Mouse (Mus musculus): Measurements from ENCODE around the gene Tagln2. TPM values are rescaled to one million over a fixed set of nuclear protein-coding genes. Genes with fewer than 3 reads are reported as not detected.

Tagln2 gene
- polyA plus RNA-seq, 1 experiment: 18.0 TPM

DNA sequence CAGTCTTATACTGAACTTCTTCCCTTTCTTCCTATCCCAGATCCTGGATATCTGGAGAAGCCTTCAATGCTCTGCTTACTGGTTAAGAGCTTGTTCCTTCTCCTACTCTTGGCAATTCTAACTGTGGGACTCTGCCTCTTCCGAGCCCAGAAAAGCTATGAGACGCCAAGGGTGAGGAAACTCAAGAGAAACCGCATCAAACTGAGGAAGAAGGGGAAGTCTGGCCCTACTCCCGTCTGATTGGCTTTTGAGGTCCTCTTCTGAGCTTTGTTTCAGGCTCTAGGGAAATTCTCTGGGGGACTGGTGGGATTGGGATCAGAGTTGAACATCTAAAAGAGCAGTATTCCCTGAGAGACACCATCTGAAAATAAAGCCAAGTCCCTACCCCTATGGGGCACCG is 21.8 kb upstream of the Tagln2 start:
- no peak overlapping the region for H3K4me3 ChIP-seq (ENCODE audit: insufficient read depth, low read length)
- TF ChIP-seq CTCF (IDR thresholded peaks at IDR 0.05; ENCODE audit: extremely low read depth, insufficient read depth, low read length) (no peak), POLR2A (IDR thresholded peaks at IDR 0.05; ENCODE audit: extremely low read depth, insufficient read depth, low read length) (no peak)
- no peak overlapping the region for H3K27ac ChIP-seq (ENCODE audit: insufficient read depth, low read length)
- no peaks in the 10 kb centered on the region; the same call in 1 of the 2 replicates for H3K4me1 ChIP-seq (ENCODE audit: control insufficient read depth, insufficient read depth, low read length)

GRCm38 (mm10) chr1:172480376-172480775 is 19.5 kb upstream of the Tagln2 start:
- Histone ChIP-seq H3K4me3 (ENCODE audit: insufficient read depth, low read length) (no peak overlapping the region), H3K27ac (ENCODE audit: insufficient read depth, low read length) (no peak overlapping the region), H3K4me1 (ENCODE audit: control insufficient read depth, insufficient read depth, low read length) (no peaks in the 10 kb centered on the region)
- no peak for TF ChIP-seq POLR2A (IDR thresholded peaks at IDR 0.05; ENCODE audit: extremely low read depth, insufficient read depth, low read length)
- TF ChIP-seq CTCF (IDR thresholded peaks at IDR 0.05; ENCODE audit: extremely low read depth, insufficient read depth, low read length): no peak

GRCm38 (mm10) chr1:172481111-172481510 is 18.7 kb upstream of the Tagln2 start:
- H3K4me1 ChIP-seq (ENCODE audit: control insufficient read depth, insufficient read depth, low read length): no peaks in the 10 kb centered on the region
- no peak overlapping the region for H3K27ac ChIP-seq (ENCODE audit: insufficient read depth, low read length)
- no peak for TF ChIP-seq CTCF (IDR thresholded peaks at IDR 0.05; ENCODE audit: extremely low read depth, insufficient read depth, low read length)
- no peak for TF ChIP-seq POLR2A (IDR thresholded peaks at IDR 0.05; ENCODE audit: extremely low read depth, insufficient read depth, low read length)
- no peak overlapping the region for H3K4me3 ChIP-seq (ENCODE audit: insufficient read depth, low read length)

DNA sequence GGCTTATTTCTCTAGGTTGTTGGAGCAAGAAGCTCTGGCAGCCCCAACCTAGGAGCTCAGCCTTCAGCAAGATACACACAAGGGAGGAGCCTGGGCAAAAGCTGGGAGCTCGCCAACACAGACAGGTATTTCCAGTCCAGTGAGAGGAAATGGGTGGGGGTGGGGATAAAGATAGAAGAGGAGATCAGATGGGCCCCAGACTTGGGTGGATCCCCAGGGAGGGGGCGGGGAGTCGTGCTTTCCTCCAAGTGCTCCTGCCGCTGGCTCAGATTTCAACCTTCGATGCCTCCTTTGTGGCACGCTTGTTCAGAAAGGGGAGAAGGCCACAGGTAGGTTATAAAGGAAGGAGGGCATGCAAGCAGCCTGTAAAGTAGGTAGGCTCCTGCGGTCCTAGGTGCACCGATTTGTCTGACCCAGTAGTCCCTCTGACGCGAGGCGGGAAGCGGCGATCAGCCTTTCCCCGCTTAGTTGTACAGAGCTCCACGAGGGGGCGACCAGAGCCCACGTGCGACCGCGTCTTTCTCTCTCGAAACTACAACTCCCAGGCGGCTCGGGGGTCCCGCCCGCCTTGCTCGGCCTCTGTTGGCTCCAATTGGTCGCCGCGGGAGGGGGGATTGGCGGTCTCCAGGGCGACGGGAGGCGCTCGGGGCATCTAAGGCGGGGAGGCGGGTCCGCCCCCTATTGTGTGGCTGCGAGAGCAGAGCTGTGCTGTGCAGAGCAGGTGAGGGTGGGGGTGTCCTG is 18.1 kb upstream of the Tagln2 start, which contains the start of gene Igsf9:
Gene Igsf9 (plus strand): TSS at position 249 of the 741 bp plus-strand sequence.
- Histone ChIP-seq H3K4me3 (ENCODE audit: insufficient read depth, low read length) (peak within 1 kb of the TSS; percentile 37), H3K27ac (ENCODE audit: insufficient read depth, low read length) (no peak within 1 kb of the TSS), H3K4me1 (ENCODE audit: control insufficient read depth, insufficient read depth, low read length) (no peaks in the 10 kb centered on the region)
- TF ChIP-seq CTCF (IDR thresholded peaks at IDR 0.05; ENCODE audit: extremely low read depth, insufficient read depth, low read length) (0 out of 2 replicates have a peak, but pooled peaks have one; percentile 2), POLR2A (IDR thresholded peaks at IDR 0.05; ENCODE audit: extremely low read depth, insufficient read depth, low read length) (no peak)

DNA sequence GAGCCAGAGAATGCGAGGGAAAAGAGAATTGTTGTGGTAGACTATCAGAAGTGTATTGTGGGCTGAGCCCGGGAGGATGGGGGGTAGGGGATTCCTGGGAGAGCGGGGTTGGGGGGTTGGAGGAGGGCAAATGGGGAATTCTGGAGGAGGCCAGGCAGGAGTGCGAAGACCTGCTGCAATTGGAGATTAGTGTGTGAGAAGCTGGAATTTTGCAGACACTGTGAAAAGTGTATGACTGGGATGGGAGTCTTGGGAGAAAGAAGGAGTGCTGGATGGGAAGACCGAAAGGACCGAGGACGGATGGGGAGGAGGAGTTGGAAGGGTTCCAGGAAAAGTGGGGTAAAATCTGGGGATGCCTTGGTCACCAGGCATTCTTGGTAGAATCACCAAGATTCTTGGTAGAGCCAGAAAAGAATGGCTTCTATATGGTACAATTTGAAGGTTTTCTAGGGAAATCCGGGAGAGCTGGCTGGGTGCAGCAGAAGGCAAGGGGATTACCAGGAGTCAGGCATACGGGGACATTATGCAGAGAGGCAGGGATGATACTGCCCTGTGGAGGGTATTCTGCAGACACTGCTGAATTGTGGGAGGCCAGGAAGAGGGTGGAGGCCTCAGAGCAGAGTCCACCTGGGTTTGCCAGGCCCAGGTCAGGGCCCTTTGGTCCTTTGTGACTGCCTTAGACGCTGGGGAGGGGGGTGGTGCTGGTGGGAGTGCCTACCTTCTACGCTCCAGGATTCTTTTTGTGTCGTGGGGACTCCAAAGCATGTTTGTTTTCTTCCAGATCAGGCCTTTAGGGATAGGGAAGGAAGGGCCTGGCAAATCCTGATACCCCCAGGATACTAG is 17.1 kb upstream of the Tagln2 start:
- peak overlapping the region; percentile 37 for H3K4me3 ChIP-seq (ENCODE audit: insufficient read depth, low read length)
- no peak overlapping the region for H3K27ac ChIP-seq (ENCODE audit: insufficient read depth, low read length)
- TF ChIP-seq POLR2A (IDR thresholded peaks at IDR 0.05; ENCODE audit: extremely low read depth, insufficient read depth, low read length): no peak
- TF ChIP-seq CTCF (IDR thresholded peaks at IDR 0.05; ENCODE audit: extremely low read depth, insufficient read depth, low read length): no peak
- H3K4me1 ChIP-seq (ENCODE audit: control insufficient read depth, insufficient read depth, low read length): no peaks in the 10 kb centered on the region

GRCm38 (mm10) chr1:172483361-172483660 is 16.5 kb upstream of the Tagln2 start:
- H3K4me1 ChIP-seq (ENCODE audit: control insufficient read depth, insufficient read depth, low read length): no peaks in the 10 kb centered on the region
- no peak overlapping the region for H3K4me3 ChIP-seq (ENCODE audit: insufficient read depth, low read length)
- no peak overlapping the region for H3K27ac ChIP-seq (ENCODE audit: insufficient read depth, low read length)
- no peak for TF ChIP-seq POLR2A (IDR thresholded peaks at IDR 0.05; ENCODE audit: extremely low read depth, insufficient read depth, low read length)
- no peak for TF ChIP-seq CTCF (IDR thresholded peaks at IDR 0.05; ENCODE audit: extremely low read depth, insufficient read depth, low read length)

DNA sequence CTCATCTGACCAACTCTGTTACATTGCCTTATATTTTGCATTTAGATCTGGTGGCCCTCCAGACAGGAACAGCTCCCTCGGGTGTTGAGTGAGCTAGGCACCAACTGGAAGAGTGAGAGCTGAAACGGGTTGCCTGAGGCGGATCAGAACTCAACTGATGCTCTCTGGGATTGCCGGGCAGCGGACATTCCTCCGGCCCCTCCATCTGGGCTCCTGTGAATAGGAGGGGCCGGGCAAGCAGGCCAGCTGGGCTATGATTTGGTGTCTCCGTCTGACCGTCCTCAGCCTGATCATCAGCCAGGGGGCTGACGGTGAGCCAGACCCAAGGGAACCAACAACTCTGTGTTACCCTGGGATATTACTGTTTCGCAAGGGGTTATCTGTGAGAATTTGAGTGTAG is 15.6 kb upstream of the Tagln2 start:
- H3K27ac ChIP-seq (ENCODE audit: insufficient read depth, low read length): no peak overlapping the region
- H3K4me1 ChIP-seq (ENCODE audit: control insufficient read depth, insufficient read depth, low read length): no peaks in the 10 kb centered on the region
- TF ChIP-seq POLR2A (IDR thresholded peaks at IDR 0.05; ENCODE audit: extremely low read depth, insufficient read depth, low read length) (no peak), CTCF (IDR thresholded peaks at IDR 0.05; ENCODE audit: extremely low read depth, insufficient read depth, low read length) (no peak)
- H3K4me3 ChIP-seq (ENCODE audit: insufficient read depth, low read length): no peak overlapping the region

DNA sequence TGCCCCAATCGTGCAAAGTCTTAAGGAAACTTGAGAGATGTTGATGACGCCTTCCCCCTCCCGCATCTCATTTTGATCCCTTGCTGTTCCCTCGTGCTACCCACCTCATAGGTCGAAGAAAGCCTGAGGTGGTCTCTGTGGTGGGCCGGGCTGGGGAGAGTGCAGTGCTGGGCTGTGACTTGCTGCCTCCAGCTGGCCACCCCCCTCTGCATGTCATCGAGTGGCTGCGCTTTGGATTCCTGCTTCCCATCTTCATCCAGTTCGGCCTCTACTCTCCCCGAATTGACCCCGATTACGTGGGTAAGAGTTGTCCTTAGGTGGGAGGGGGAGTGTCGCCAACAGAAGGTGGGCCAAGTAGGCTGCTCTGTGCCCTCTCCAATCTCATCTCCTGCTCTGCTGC is 15.2 kb upstream of the Tagln2 start:
- Histone ChIP-seq H3K4me3 (ENCODE audit: insufficient read depth, low read length) (no peak overlapping the region), H3K4me1 (ENCODE audit: control insufficient read depth, insufficient read depth, low read length) (no peaks in the 10 kb centered on the region), H3K27ac (ENCODE audit: insufficient read depth, low read length) (no peak overlapping the region)
- TF ChIP-seq CTCF (IDR thresholded peaks at IDR 0.05; ENCODE audit: extremely low read depth, insufficient read depth, low read length): no peak

GRCm38 (mm10) chr1:172485821-172486220 is 14.0 kb upstream of the Tagln2 start:
- Histone ChIP-seq H3K4me1 (ENCODE audit: control insufficient read depth, insufficient read depth, low read length) (no peaks in the 10 kb centered on the region), H3K27ac (ENCODE audit: insufficient read depth, low read length) (no peak overlapping the region), H3K4me3 (ENCODE audit: insufficient read depth, low read length) (no peak overlapping the region)
- TF ChIP-seq CTCF (IDR thresholded peaks at IDR 0.05; ENCODE audit: extremely low read depth, insufficient read depth, low read length) (no peak), POLR2A (IDR thresholded peaks at IDR 0.05; ENCODE audit: extremely low read depth, insufficient read depth, low read length) (no peak)

DNA sequence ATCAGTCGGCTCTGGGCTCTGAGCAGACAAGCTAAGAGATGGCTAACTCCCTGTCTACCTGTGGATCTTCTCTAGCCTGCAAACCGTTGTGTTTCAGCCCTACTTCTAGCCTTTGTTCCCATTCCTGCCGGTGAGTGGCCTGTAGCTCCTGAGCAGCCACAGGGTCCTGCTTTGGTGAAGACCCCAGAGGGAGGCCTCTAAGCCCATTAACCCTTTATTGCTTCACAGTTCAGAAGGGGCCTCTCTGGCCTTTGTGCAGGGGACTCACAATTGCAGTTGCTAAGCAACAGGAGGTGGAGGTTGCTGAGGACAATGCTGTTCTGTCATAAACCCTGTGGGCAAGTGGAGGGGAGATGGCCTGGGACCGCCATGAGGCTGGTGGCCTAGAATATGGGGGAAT is 13.6 kb upstream of the Tagln2 start:
- TF ChIP-seq CTCF (IDR thresholded peaks at IDR 0.05; ENCODE audit: extremely low read depth, insufficient read depth, low read length) (no peak), POLR2A (IDR thresholded peaks at IDR 0.05; ENCODE audit: extremely low read depth, insufficient read depth, low read length) (no peak)
- Histone ChIP-seq H3K4me1 (ENCODE audit: control insufficient read depth, insufficient read depth, low read length) (no peaks in the 10 kb centered on the region), H3K27ac (ENCODE audit: insufficient read depth, low read length) (no peak overlapping the region), H3K4me3 (ENCODE audit: insufficient read depth, low read length) (no peak overlapping the region)

Data from cortical plate, adult 2 months (tissue).